Mouse (Mus musculus) 3134 (cell line): ENCODE results near the gene Iah1.
A peak's percentile ranks its signal among the peaks of the same experiment; 100 is the strongest.

Experiments
- DNase-seq: peaks from one replicate; pipeline ENCODE4 v3.0.0-alpha.2; 2011; ENCODE audit warnings: low spot score; ENCODE audit not compliant: insufficient read length; ENCODE audit errors: extremely low read depth

Gene Iah1

DNA sequence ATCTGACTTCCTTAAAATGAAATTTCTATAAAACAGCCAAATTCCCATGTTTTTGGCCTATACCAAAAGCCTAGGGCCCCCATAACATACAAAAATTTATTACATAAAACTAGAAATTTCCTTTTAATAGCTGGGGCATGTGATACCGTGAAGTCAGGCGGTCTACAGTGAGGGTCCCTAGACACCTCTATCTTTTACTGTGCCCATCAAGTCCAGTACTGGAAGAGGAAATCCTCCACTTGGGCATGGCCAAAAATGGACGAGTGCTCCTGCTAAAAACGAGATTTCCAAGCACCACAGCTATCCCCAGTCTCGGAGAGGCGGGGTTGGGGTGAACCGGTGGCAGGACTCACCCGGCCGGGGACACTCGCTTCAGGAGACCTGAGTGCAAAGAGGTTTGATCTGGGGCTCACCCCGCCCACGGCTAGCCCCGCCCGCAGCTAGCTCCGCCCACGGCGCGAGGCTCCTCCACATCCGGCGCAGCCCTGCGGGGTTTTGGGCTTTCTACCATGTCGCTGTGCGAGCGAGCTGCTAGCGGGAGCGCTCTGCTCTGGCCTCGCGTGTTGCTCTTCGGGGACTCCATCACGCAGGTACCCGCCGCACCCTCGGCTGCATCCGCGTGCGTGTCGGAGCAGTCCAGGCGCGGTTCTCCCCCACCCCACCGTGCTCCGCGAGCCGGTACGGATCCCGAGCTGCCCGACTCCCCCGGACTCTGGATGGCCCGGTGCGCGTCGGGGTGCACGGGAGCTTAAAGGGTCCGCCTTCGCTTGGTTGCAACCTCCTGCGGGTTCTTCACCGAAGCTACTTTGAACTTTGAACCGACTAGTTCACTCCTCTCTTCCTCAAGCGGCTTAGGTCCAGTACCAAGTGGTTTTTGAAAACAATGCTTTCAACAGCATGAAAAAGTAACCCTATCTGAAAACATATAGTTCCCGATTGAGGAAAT lies at the start of gene Iah1:
Iah1 (plus strand) TSS at position 467 of the 946 bp plus-strand sequence.
- peak; percentile 89 for DNase-seq

GRCm38 (mm10) chr12:21266784-21267098 lies 49.4 kb upstream of the Iah1 start:
- no peak for DNase-seq

DNA sequence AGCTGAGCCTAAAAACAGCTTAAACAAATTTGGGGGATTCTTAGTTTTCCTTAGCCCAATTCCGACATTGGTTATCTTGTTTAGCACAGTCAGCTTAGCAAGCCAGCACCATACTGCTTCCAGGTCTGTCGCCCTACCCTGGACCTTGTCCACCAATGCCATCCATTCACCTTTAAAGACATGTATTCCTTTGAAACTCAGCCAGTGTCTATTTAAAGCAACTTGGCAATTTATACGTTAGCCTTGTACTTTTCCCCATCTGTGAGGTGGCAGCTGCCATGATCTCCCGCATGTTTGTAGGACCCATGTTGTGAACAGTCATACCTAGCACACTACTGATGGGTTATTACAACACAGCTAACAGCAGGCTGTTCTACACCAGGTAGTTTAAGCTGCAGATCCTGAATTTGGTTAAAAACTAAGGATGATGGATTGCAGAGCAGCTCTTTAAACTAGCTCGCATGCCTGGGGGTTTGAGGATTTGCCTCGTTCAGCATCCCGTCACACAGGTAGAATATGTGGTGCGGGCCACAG lies 48.0 kb upstream of the Iah1 start:
- no peak for DNase-seq

GRCm38 (mm10) chr12:21274446-21274845 lies 41.7 kb upstream of the Iah1 start:
- no peak for DNase-seq

- no peak for DNase-seq
Observed at GRCm38 (mm10) chr12:21277352-21277864, 38.8 kb upstream of the Iah1 start.

DNA sequence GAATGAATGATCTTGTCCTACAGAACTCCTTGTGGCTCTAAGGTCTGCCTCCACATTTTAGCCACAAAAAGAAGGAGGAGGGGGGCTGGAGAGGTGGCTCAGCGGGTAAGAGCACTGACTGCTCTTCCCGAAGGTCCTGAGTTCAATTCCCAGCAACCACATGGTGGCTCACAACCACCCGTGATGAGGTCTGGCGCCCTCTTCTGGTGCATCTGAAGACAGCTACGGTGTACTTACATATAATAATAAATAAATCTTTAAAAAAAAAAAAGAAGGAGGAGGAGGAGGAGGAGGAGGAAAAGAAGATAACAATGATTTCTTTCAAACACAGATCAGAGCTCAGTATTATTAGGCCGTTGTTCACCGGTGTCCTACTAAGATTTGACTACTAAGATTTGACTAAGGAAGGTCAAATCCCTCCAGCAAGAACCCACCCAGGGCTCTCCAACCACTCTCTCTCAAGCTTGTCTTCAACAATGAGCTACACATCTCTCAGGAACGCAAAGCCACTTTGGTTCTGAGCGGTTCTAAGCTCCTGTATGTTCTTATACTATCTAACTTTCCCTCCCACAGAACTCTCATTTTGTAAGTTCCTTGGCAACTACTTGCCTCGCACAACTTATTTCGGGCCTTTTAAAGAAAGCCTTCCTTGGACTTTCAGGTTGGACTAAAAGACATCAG lies 31.3 kb upstream of the Iah1 start, which contains the start of gene Cpsf3:
Cpsf3 (plus strand) TSS at position 631 of the 681 bp plus-strand sequence.
- DNase-seq: no peak

DNA sequence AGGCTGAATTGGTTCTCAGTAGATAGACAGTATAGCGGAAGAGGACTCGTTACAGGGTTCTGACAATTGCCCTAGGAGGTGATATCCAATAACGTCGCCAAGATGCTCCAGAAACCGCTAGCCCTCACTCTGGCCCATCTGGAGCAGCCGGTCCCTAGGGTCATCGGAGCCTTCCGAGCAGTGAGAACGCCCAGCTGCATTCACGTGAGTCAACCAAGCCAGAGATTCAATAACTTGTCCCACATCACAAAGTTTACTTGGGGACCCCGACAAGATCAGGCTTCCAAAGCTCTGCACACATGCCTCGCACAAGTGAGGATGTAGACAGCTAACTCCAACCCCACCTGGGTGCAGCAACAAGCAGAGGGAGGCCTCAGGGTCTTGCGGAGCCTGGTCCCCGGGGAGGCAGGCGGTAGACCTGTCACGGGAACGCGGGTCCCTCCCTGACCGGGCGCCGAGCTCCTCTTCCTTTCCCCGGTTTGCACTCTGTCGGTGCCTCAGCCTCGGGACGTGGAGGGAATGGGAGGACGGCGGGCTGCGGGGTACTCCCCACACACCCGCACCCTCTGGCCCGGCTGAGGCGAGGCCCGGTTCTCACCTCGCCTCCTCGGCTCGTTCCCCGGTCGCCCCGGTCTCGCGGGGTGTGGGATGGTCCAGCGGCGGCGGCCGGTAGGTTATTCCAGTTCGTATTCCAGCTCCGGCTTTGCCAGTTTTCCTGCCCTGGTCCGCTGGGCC lies 30.5 kb upstream of the Iah1 start:
- no peak for DNase-seq

- DNase-seq: peak; percentile 94
Observed at GRCm38 (mm10) chr12:21286243-21286622, 30.0 kb upstream of the Iah1 start, which contains the start of gene Itgb1bp1. Gene Itgb1bp1 (minus strand): TSS chr12:21286284.

GRCm38 (mm10) chr12:21286712-21287650 lies 29.2 kb upstream of the Iah1 start:
- DNase-seq: no peak

GRCm38 (mm10) chr12:21288716-21289395 lies 27.3 kb upstream of the Iah1 start:
- no peak for DNase-seq

DNA sequence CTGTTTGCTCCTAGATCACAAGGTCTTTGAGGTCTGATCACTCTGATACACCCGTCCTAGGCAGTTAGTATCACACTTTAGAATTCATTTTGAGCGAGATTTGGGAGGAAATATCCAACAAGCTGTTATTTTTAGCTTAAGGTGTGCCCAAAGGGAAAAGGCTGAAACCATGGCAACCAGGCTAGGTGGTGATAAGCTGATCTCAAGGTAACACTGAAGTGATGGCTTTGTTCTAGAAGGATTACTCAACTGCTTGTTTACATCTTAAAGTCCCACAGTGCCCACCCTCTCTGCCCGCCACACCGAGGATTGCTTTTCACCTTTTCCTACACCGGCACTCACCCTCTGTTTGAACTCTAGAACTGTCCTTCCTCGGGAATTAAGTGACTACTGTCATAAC lies 26.5 kb upstream of the Iah1 start:
- no peak for DNase-seq

DNA sequence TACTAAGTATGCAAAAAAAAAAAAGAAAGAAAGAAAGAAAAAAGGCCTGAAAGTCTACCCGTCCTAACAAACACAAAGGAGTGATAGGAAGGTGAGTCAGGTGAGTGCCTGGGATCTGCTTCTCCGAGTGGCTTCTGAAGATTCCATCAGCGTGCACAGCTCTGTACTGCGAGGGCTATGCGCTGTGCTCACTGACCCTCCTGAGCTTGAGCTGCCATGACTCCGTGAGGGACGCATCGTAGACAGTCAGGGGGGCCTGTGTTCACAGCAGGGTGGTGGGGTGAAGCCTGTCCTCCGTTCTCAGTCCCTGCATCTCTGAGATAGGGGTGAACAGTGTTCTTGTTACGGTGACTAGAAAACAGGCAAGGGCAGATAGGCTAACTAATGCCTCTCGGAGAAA lies 17.3 kb upstream of the Iah1 start:
- no peak for DNase-seq

- DNase-seq: no peak
Observed at GRCm38 (mm10) chr12:21301324-21301723, 14.9 kb upstream of the Iah1 start.

DNA sequence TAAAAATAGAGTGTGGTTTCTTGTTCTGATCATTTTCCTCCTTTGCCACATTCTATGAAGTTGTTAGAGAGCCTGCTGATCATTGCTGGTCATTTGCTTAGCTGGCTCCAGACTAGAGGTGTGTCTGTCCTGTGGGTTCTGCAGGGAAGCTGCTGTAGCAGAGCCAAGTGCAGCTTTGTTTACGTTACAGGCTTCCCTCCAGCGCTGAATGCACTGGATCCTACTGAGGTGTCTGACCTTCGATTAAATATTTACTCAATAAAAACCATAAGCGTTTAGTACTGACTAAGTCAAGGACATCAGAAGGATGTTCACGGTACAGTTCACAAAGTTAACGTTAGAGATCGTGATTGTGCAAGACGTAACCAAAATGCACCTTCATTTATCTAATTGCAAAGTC lies 14.3 kb upstream of the Iah1 start:
- DNase-seq: no peak

DNA sequence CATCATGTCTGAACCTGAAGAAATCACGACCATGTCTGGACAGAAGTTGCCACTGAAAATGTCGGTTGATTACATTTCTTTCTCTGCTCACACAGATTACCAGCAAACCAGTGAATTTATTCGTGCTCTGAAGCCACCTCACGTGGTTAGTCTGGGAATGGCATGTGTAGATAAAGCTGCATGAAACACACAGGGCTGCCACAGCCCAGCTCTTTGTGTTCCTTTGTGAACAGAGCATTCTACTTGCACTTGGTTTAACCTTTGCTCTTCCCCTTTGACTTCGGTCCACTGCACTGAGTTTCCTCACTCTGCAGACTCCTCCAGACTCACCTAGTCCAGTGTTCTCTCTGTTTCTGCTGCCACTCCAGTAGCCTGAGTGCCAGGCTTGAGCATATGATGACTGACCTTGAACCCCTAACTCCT lies 13.8 kb upstream of the Iah1 start:
- no peak for DNase-seq

GRCm38 (mm10) chr12:21305741-21306140 lies 10.4 kb upstream of the Iah1 start:
- no peak for DNase-seq

DNA sequence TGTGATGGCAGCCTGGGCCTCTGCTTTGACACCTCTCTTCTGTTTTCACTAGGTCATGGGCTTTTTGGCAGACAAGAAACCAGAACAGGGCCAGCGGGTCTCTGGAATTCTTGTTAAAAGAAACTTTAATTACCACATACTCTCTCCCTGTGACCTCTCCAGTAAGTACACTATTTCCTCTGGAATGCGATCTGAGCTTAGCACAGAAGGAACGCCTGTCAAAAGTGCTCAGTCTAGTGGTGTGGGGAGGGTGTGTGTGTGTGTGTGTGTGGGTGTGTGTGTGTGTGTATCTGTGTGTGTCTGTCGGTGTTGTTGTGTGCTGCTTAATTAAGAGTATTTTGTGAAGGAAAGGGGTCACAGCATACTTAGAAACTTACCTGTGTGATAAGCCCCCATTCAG lies 9.5 kb upstream of the Iah1 start:
- DNase-seq: no peak

GRCm38 (mm10) chr12:21312201-21312600 lies 4.0 kb upstream of the Iah1 start:
- no peak for DNase-seq

DNA sequence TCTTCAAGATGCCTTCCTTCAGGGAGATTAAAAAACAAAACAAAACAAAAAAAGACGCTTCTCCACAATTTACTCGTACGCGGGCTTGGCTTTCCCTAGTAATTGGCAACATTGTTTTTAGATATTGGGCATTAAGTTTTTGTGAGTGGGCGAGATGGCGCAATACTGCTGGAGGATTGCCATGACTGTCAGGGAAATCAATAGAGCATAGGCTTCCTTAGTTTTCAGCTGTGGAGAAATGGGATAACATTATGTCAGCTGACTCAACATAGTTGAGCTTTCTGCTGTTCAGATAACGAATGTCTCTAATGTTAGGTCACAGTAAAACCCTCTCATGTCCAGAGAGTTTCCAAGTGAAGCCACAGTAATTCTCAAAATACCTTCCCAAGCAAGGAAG lies 678 bp downstream of the Iah1 start:
- no peak for DNase-seq
